Mouse (Mus musculus): ENCODE data around the gene Tuba1c. TPM values are rescaled to one million over a fixed set of nuclear protein-coding genes. Genes with fewer than 3 reads are reported as not detected.

The Tuba1c gene
- total and polyA plus RNA-seq, 3 experiments, result 129 to 163 TPM; not detected in 1

- Histone ChIP-seq H3K79me2 (ENCODE audit: control insufficient read depth, insufficient read depth, low read length, poor library complexity) (no peaks in the 10 kb centered on the region), H3K4me1 (ENCODE audit: control insufficient read depth in 1 of 2, insufficient read depth in 2 of 2, low read length in 2 of 2) (peaks cover 8 to 16% of the 10 kb centered on the region in 2 experiments), H3K27ac (ENCODE audit: control insufficient read depth, low read depth, low read length) (no peak overlapping the region), H3K9me3 (replicated peaks; ENCODE audit: insufficient read depth, low read length) (no peaks in the 10 kb centered on the region), H3K9ac (ENCODE audit: control insufficient read depth, low read depth, low read length, poor library complexity, severe bottlenecking) (peak overlapping the region; percentile 69), H3K4me3 (ENCODE audit: control insufficient read depth in 1 of 2, insufficient read depth in 1 of 2, low read depth in 2 of 2, low read length in 2 of 2) (peak overlapping the region; percentile 49 to 60), H3K27me3 (ENCODE audit: control insufficient read depth in 1 of 2, insufficient read depth in 2 of 2, low read length in 2 of 2) (peaks cover 0 to 2% of the 10 kb centered on the region in 2 experiments; a peak in 1 of 4 replicates), H3K36me3 (ENCODE audit: control insufficient read depth in 1 of 2, insufficient read depth in 2 of 2, low read length in 2 of 2) (peaks cover 0 to 12% of the 10 kb centered on the region in 2 experiments; a peak in 2 of 4 replicates)
- peak; percentile 24; the same call in 1 of the 2 replicates for TF ChIP-seq ZC3H11A (IDR thresholded peaks at IDR 0.05; ENCODE audit: low read depth, low read length)
- TF ChIP-seq HCFC1 (IDR thresholded peaks at IDR 0.05; ENCODE audit: low read depth, low read length), result 0 out of 2 replicates have a peak, but pooled peaks have one; percentile 37
- TF ChIP-seq MAZ (IDR thresholded peaks at IDR 0.05; ENCODE audit: low read depth, low read length), result peak; percentile 61; the same call in 1 of the 2 replicates
- peak; percentile 16; the same call in 1 of the 2 replicates for TF ChIP-seq MYB (IDR thresholded peaks at IDR 0.05; ENCODE audit: low read depth, low read length)
- TF ChIP-seq CHD1 (IDR thresholded peaks at IDR 0.05; ENCODE audit: low read depth, low read length), result no peak
- peak; percentile 45; the same call in 1 of the 2 replicates for TF ChIP-seq BHLHE40 (IDR thresholded peaks at IDR 0.05; ENCODE audit: borderline replicate concordance, low read depth, low read length)
- peak; percentile 64; the same call in 1 of the 2 replicates for TF ChIP-seq MYC (IDR thresholded peaks at IDR 0.05; ENCODE audit: low read depth, low read length)
- peak in 1 of 2 experiments; percentile 17; a peak in 1 of 4 replicates for TF ChIP-seq EP300 (IDR thresholded peaks at IDR 0.05; ENCODE audit: low read depth in 1 of 2, low read length in 2 of 2)
- peak; percentile 37 for TF ChIP-seq ELF1 (IDR thresholded peaks at IDR 0.05; ENCODE audit: low read depth, low read length)
- no peak for TF ChIP-seq ZKSCAN1 (IDR thresholded peaks at IDR 0.05; ENCODE audit: low read depth, low read length)
- peak; percentile 81; the same call in 1 of the 2 replicates for TF ChIP-seq SIN3A (IDR thresholded peaks at IDR 0.05; ENCODE audit: low read length)
- TF ChIP-seq GATA1 (IDR thresholded peaks at IDR 0.05; ENCODE audit: low read depth, low read length), result no peak
- TF ChIP-seq MAX (IDR thresholded peaks at IDR 0.05; ENCODE audit: low read length), result 0 out of 2 replicates have a peak, but pooled peaks have one; percentile 20
- no peak for TF ChIP-seq POLR2AphosphoS5 (IDR thresholded peaks at IDR 0.05; ENCODE audit: borderline replicate concordance, low read depth, low read length)
- TF ChIP-seq SMC3 (IDR thresholded peaks at IDR 0.05; ENCODE audit: low read depth, low read length), result peak; percentile 47
- no peak for TF ChIP-seq KAT2A (conservative IDR thresholded peaks at IDR 0.05; ENCODE audit: low read depth, low read length)
- TF ChIP-seq MXI1 (IDR thresholded peaks at IDR 0.05; ENCODE audit: low read depth, low read length), result peak; percentile 59
- TF ChIP-seq ETS1 (IDR thresholded peaks at IDR 0.05; ENCODE audit: low read depth, low read length), result 0 out of 2 replicates have a peak, but pooled peaks have one; percentile 31
- TF ChIP-seq TAL1 (IDR thresholded peaks at IDR 0.05; ENCODE audit: low read length), result no peak
- TF ChIP-seq RAD21 (IDR thresholded peaks at IDR 0.05; ENCODE audit: low read depth, low read length), result peak; percentile 52
- TF ChIP-seq CTCF (IDR thresholded peaks at IDR 0.05 in 2 of 3, conservative IDR thresholded peaks at IDR 0.05 in 1 of 3; ENCODE audit: control insufficient read depth in 1 of 3, insufficient read depth in 1 of 3, low read depth in 2 of 3, low read length in 3 of 3, poor library complexity in 1 of 3, severe bottlenecking in 1 of 3), result peak; percentile 26 to 88 (median 83)
- peak; percentile 52; the same call in 1 of the 2 replicates for TF ChIP-seq ZNF384 (IDR thresholded peaks at IDR 0.05; ENCODE audit: low read depth, low read length)
- DNase-seq (ENCODE audit: low read depth, low spot score), result peak; percentile 89
These were observed 29.0 kb upstream of the Tuba1c start for GRCm38 (mm10) chr15:99000535-99001283.
